Mouse (Mus musculus): ENCODE results near the gene Usp22. TPM values are rescaled to one million over a fixed set of nuclear protein-coding genes. Genes with fewer than 3 reads are reported as not detected.
"Not testable (repeated sequence)": the region's sequence is repeated elsewhere in the genome, so short reads cannot be mapped to it uniquely, and the experiment has no call there.

The Usp22 gene
- polyA plus RNA-seq, 1 experiment from 2014 or later: 161 TPM

GRCm38 (mm10) chr11:61143564-61144469, 31.0 kb downstream of the Usp22 start:
- H3K9ac ChIP-seq (replicated peaks; ENCODE audit: low read depth, low read length): no peak overlapping the region
- no peaks in the 10 kb centered on the region; the same call in 1 of the 2 replicates for H3K27me3 ChIP-seq (ENCODE audit: control insufficient read depth, insufficient read depth, low read length)
- H3K36me3 ChIP-seq (ENCODE audit: control insufficient read depth, insufficient read depth, low read length): no peaks in the 10 kb centered on the region
- no peak overlapping the region for H3K4me3 ChIP-seq (ENCODE audit: low read depth, low read length)
- no peaks in the 10 kb centered on the region for H3K4me1 ChIP-seq (ENCODE audit: control insufficient read depth, insufficient read depth, low read length)
- H3K9me3 ChIP-seq (ENCODE audit: control insufficient read depth, low read depth, low read length): no peaks in the 10 kb centered on the region
- H3K4me2 ChIP-seq (replicated peaks; ENCODE audit: low read depth, low read length): no peak overlapping the region
- WGBS: 74% methylated on average over 7 of the region's 7 CpGs
- no peak for ATAC-seq (ENCODE audit: insufficient number of reproducible peaks, insufficient read depth, low FRiP score, low read depth)
- no peak overlapping the region for H3K27ac ChIP-seq (ENCODE audit: low read length)

- 63% methylated on average over 6 of the region's 6 CpGs for WGBS
- H3K4me2 ChIP-seq (replicated peaks; ENCODE audit: low read depth, low read length): no peak overlapping the region
- no peak for ATAC-seq (ENCODE audit: insufficient number of reproducible peaks, insufficient read depth, low FRiP score, low read depth)
- H3K36me3 ChIP-seq (ENCODE audit: control insufficient read depth, insufficient read depth, low read length): no peaks in the 10 kb centered on the region
- no peaks in the 10 kb centered on the region for H3K9me3 ChIP-seq (ENCODE audit: control insufficient read depth, low read depth, low read length)
- no peak overlapping the region for H3K4me3 ChIP-seq (ENCODE audit: low read depth, low read length)
- H3K4me1 ChIP-seq (ENCODE audit: control insufficient read depth, insufficient read depth, low read length): no peaks in the 10 kb centered on the region
- no peaks in the 10 kb centered on the region; the same call in 1 of the 2 replicates for H3K27me3 ChIP-seq (ENCODE audit: control insufficient read depth, insufficient read depth, low read length)
- H3K9ac ChIP-seq (replicated peaks; ENCODE audit: low read depth, low read length): no peak overlapping the region
- no peak overlapping the region for H3K27ac ChIP-seq (ENCODE audit: low read length)
Observed at GRCm38 (mm10) chr11:61142941-61143530, 31.8 kb downstream of the Usp22 start.

GRCm38 (mm10) chr11:61142262-61142661, 32.6 kb downstream of the Usp22 start:
- no peaks in the 10 kb centered on the region for H3K36me3 ChIP-seq (ENCODE audit: control insufficient read depth, insufficient read depth, low read length)
- no peak overlapping the region for H3K9ac ChIP-seq (replicated peaks; ENCODE audit: low read depth, low read length)
- no peaks in the 10 kb centered on the region for H3K4me1 ChIP-seq (ENCODE audit: control insufficient read depth, insufficient read depth, low read length)
- H3K27me3 ChIP-seq (ENCODE audit: control insufficient read depth, insufficient read depth, low read length): no peaks in the 10 kb centered on the region
- ATAC-seq (ENCODE audit: insufficient number of reproducible peaks, insufficient read depth, low FRiP score, low read depth): no peak
- 67% methylated on average over 3 of the region's 3 CpGs for WGBS
- H3K4me2 ChIP-seq (replicated peaks; ENCODE audit: low read depth, low read length): no peak overlapping the region
- no peak overlapping the region for H3K27ac ChIP-seq (ENCODE audit: low read length)
- H3K9me3 ChIP-seq (ENCODE audit: control insufficient read depth, low read depth, low read length): no peaks in the 10 kb centered on the region
- H3K4me3 ChIP-seq (ENCODE audit: low read depth, low read length): no peak overlapping the region

- H3K36me3 ChIP-seq (ENCODE audit: control insufficient read depth, insufficient read depth, low read length): no peaks in the 10 kb centered on the region
Observed at GRCm38 (mm10) chr11:61141693-61142092, 33.2 kb downstream of the Usp22 start.

GRCm38 (mm10) chr11:61132943-61133342, 41.9 kb downstream of the Usp22 start:
- ATAC-seq (ENCODE audit: insufficient number of reproducible peaks, insufficient read depth, low FRiP score, low read depth): no peak
- no peaks in the 10 kb centered on the region for H3K27me3 ChIP-seq (ENCODE audit: control insufficient read depth, insufficient read depth, low read length)
- H3K36me3 ChIP-seq (ENCODE audit: control insufficient read depth, insufficient read depth, low read length): no peaks in the 10 kb centered on the region
- 86% methylated on average over 2 of the region's 2 CpGs for WGBS
- no peaks in the 10 kb centered on the region for H3K4me1 ChIP-seq (ENCODE audit: control insufficient read depth, insufficient read depth, low read length)
- no peak overlapping the region for H3K4me3 ChIP-seq (ENCODE audit: low read depth, low read length)
- H3K9ac ChIP-seq (replicated peaks; ENCODE audit: low read depth, low read length): no peak overlapping the region
- no peaks in the 10 kb centered on the region for H3K9me3 ChIP-seq (ENCODE audit: control insufficient read depth, low read depth, low read length)
- H3K4me2 ChIP-seq (replicated peaks; ENCODE audit: low read depth, low read length): no peak overlapping the region
- no peak overlapping the region for H3K27ac ChIP-seq (ENCODE audit: low read length)

More at GRCm38 (mm10) chr11:61141693-61142092, 33.2 kb downstream of the Usp22 start:
- no peak for ATAC-seq (ENCODE audit: insufficient number of reproducible peaks, insufficient read depth, low FRiP score, low read depth)
- Histone ChIP-seq H3K4me1 (ENCODE audit: control insufficient read depth, insufficient read depth, low read length) (no peaks in the 10 kb centered on the region), H3K27me3 (ENCODE audit: control insufficient read depth, insufficient read depth, low read length) (no peaks in the 10 kb centered on the region), H3K27ac (ENCODE audit: low read length) (no peak overlapping the region), H3K4me3 (ENCODE audit: low read depth, low read length) (no peak overlapping the region), H3K9me3 (ENCODE audit: control insufficient read depth, low read depth, low read length) (no peaks in the 10 kb centered on the region), H3K4me2 (replicated peaks; ENCODE audit: low read depth, low read length) (no peak overlapping the region), H3K9ac (replicated peaks; ENCODE audit: low read depth, low read length) (no peak overlapping the region)
- 47% methylated on average over 2 of the region's 2 CpGs for WGBS

GRCm38 (mm10) chr11:61130646-61131045, 44.2 kb downstream of the Usp22 start:
- H3K27ac ChIP-seq (ENCODE audit: low read length); H3K4me1 ChIP-seq (ENCODE audit: control insufficient read depth, insufficient read depth, low read length); H3K27me3 ChIP-seq (ENCODE audit: control insufficient read depth, insufficient read depth, low read length); ATAC-seq (ENCODE audit: insufficient number of reproducible peaks, insufficient read depth, low FRiP score, low read depth); H3K4me2 ChIP-seq (replicated peaks; ENCODE audit: low read depth, low read length); H3K36me3 ChIP-seq (ENCODE audit: control insufficient read depth, insufficient read depth, low read length); H3K4me3 ChIP-seq (ENCODE audit: low read depth, low read length); H3K9me3 ChIP-seq (ENCODE audit: control insufficient read depth, low read depth, low read length); H3K9ac ChIP-seq (replicated peaks; ENCODE audit: low read depth, low read length): not testable (repeated sequence)
- 88% methylated on average over 4 of the region's 4 CpGs for WGBS

- WGBS: 49% methylated on average over 10 of the region's 10 CpGs
- no peak overlapping the region for H3K9ac ChIP-seq (replicated peaks; ENCODE audit: low read depth, low read length)
- no peak overlapping the region for H3K4me3 ChIP-seq (ENCODE audit: low read depth, low read length)
- no peaks in the 10 kb centered on the region for H3K4me1 ChIP-seq (ENCODE audit: control insufficient read depth, insufficient read depth, low read length)
- H3K4me2 ChIP-seq (replicated peaks; ENCODE audit: low read depth, low read length): no peak overlapping the region
- no peaks in the 10 kb centered on the region for H3K27me3 ChIP-seq (ENCODE audit: control insufficient read depth, insufficient read depth, low read length)
- H3K27ac ChIP-seq (ENCODE audit: low read length): no peak overlapping the region
- no peak for ATAC-seq (ENCODE audit: insufficient number of reproducible peaks, insufficient read depth, low FRiP score, low read depth)
- H3K36me3 ChIP-seq (ENCODE audit: control insufficient read depth, insufficient read depth, low read length): no peaks in the 10 kb centered on the region
- no peaks in the 10 kb centered on the region for H3K9me3 ChIP-seq (ENCODE audit: control insufficient read depth, low read depth, low read length)
Observed at GRCm38 (mm10) chr11:61129305-61129704, 45.5 kb downstream of the Usp22 start.

- Histone ChIP-seq H3K36me3 (ENCODE audit: control insufficient read depth, insufficient read depth, low read length) (no peaks in the 10 kb centered on the region), H3K4me1 (ENCODE audit: control insufficient read depth, insufficient read depth, low read length) (no peaks in the 10 kb centered on the region), H3K4me3 (ENCODE audit: low read depth, low read length) (no peak overlapping the region), H3K27ac (ENCODE audit: low read length) (no peak overlapping the region), H3K4me2 (replicated peaks; ENCODE audit: low read depth, low read length) (no peak overlapping the region), H3K27me3 (ENCODE audit: control insufficient read depth, insufficient read depth, low read length) (no peaks in the 10 kb centered on the region), H3K9me3 (ENCODE audit: control insufficient read depth, low read depth, low read length) (no peaks in the 10 kb centered on the region), H3K9ac (replicated peaks; ENCODE audit: low read depth, low read length) (no peak overlapping the region)
- 85% methylated on average over 8 of the region's 8 CpGs for WGBS
- ATAC-seq (ENCODE audit: insufficient number of reproducible peaks, insufficient read depth, low FRiP score, low read depth): no peak
Observed at GRCm38 (mm10) chr11:61127421-61128055, 47.3 kb downstream of the Usp22 start.

Measured in stomach, embryonic 14.5 days (tissue).